Mouse (Mus musculus) cerebellum, postnatal 14 days (tissue): ENCODE measurements at regions not wholly inside any gene's neighbourhood (a gene's known extent, or its start where the extent isn't known, plus 50 kb on each side); places are given as distances from the start of the nearest gene placed in this dataset.

Experiments used
- DNase-seq, 2 experiments: peaks; one replicate each; pipeline ENCODE4 v3.0.0; 2021; ENCODE audit warnings: mixed read lengths in 2 of 2

DNA sequence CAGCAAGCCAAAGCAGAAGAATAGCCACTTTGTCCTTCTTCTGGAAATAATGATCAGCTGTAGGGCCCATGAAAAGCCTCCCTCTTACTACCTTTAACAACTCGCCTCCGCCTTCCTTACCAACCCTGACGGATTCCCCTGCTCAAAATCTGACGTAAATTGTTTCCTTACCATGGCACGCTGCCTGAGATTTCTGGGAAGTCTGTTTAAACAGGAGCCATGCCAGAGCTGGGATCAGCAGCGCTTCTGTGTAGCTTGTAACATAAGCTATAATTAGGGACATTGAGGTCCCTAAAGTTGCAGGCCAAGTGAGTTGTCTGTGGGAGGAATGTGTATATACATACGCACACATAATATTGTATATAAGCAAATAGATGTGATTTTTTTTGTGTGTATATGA lies 484.6 kb downstream of the Gsdmc2 start:
- DNase-seq, result peak; percentile 34 to 57

DNA sequence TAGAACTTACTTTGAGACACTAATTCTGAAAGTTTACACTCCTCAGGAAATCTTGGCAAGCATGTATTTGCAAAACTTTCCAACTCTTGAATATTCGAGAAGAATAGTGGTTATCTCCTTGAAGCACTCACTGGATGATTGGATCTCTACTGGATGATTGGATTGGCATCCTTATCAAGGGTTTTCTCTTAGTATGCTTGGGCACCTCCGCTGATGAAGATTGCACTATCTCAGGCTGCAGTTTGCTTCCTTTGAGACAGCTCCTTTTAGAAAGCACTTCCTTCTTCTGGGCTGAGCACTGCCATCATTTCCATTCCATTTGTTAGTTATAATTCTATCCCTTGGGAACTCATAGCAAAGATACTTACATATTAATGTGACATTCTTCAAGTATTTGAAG lies 503.2 kb downstream of the Gsdmc2 start:
- no peak for DNase-seq

DNA sequence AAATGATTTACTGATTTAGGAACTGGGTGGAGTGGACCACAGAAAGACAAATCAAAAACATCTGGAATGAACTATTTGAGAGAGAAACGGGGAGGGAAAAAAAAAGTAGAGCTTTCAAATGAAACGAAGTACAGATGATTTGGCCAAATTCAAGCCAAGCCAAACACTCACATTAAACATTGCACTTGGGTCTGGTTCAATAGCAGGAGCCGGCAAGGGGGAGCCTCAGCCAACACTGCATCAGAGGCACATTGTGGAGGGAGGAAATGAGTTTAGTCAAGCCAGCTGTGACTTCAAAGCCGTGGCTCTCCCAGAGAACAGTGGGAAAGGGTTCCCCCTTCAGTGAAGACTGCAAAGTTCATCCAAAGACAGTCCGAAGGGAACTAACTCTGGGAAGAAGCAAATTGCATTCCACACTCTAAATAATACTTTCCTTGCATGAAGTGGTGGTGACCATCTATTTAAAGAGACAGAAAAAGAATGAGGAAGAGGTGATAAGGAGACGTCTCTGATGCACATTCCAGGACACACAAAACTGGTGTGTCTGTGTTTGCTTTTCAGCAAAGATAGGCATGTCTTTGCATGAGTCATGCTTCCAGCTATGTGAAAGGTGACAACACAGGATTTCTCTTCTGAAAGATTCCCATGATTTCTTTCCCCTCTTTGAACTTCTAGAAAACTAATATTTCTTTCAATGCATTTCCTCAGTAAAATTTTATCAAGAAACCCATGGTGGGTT lies 504.5 kb downstream of the Gsdmc2 start:
- DNase-seq, result peak; percentile 9 to 17

DNA sequence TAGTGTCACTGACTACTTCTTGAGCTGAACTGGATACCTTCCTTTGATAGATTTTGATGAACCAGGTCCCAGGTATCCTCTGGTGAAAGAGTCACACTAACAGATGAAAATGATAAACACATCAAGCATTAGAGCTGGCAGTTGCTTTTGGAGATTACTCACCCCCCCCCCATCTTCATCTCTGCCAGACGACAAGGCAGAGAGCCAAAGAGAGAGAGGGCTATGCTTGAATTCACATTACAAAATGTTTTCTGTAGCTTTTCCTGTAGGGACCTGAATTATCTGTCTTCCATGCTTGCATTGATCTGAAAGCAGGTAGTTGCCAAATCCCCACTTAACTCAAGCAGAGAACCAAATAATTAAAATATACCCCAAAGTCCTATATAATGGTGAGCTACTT lies 525.3 kb downstream of the Gsdmc2 start:
- DNase-seq, result peak; percentile 16 to 29

- no peak for DNase-seq
Measured at GRCm38 (mm10) chr15:63310426-63310825, 534.6 kb downstream of the Gsdmc2 start.

DNA sequence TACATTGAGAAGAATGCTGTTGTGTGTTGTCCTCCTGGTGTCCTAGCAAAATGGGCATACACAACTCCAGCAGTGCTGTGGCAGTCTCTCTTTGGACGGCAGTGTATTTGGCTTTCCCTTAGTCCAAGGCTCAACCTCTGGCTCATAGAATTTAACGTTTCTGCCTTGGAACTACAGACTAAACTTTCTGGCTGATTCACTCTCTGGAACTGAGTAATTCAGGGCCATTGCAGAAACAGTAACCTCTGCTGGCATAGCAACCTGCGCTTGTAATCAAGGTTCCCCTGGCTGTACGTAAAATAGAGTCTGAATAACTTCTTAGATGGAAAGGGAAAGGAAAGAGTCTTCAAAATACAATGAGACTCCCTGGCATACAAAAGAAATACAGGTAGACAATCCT lies 545.7 kb downstream of the Gsdmc2 start:
- DNase-seq, result no peak

DNA sequence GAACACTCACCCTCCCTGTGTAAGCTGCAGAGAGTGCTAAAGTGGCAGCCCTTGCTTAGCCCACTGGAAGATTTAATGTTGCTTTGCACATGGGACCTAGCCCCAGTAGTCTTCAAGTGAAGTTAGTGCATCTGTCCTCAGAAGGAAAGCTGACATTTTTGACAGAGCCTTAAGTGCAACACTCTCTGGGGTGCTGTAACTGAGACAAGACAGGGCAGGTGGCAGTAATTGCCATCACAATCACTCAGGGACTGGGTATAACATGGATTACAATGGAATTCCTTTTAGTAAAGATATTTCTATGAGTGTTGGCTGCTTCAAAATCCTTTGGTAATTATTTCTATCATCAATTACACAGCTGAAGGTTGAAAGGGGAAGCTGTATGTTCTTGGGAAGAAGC lies 556.4 kb downstream of the Gsdmc2 start:
- no peak for DNase-seq

DNA sequence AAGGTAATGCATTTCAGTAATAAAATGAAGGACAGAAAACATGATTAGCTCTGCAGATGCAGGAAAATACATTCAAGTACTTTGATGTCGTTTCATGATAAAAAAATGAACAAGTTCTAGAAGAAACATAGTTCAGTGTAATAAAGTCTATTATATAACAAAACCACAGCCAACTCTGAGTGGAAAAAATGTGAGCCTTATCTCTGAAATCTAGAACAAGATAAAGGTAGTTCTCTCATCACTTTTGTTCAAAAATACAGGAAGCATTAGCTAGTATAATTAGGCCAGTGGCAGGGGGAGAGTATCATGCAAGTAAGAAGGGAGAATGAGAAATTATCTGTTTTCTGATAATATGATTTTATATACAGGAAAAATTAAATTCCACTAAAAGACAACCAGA lies 559.0 kb downstream of the Gsdmc2 start:
- DNase-seq, result no peak

DNA sequence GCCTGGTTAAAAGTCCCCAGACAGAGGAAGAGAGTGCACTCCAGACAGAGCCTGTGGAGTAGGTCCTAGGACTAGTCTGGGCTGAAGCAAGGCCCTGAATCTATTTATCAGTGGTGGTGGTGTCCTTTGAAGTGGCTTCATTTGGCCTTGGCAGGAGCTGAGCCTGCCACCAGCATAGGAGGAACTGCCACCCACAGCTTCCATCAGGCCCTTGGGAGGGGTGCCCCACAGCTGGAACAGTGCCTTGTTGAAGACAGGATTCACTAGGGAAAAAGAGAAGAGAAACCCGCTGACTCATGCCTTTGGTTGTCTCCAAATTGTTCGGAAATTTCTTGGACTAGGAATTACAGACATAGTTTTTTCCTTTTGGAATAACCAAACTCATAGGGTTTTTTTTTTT lies 574.6 kb downstream of the Gsdmc2 start:
- no peak for DNase-seq

DNA sequence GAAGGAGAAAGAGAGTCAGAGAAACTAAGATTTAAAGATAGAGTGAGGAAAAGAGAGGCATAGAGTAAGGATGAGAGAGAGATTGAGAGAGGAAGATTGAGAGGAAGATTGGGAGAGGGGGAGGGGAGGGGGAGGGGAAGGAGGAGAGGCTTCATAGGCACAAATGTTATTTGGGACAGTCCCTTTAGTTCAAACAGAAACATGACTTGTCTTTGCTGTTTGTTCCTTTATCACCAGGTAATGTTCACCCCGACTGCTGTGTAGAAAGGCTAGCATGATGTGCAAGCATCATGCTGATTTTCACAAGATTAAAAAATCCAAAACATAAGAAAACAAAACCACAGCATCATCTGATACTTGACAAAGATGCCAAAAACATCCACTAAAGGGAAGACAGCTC lies 579.1 kb downstream of the Gsdmc2 start:
- DNase-seq, result no peak

DNA sequence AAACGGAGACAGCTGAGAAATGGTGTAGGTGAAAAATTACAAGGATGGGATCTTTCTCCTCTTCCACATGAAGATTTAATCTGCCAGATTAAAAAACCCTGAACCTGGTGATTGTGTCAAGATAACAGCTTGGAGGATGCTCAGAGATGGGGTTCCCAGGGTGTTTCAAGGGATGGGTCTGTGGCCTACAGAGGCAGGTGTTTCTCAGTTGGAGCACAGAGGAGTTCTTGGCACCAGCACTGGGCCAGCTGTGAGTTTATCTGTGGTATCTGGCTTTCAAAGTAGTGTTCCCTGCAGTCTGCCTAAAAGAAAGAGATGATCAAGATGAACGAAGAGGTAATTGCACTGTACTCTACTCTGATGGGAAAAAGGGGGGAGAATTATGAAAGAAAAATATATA lies 589.2 kb downstream of the Gsdmc2 start:
- peak in 1 of 2 experiments; percentile 7 for DNase-seq

- DNase-seq, result no peak
Measured at GRCm38 (mm10) chr15:63252781-63253340, 592.1 kb downstream of the Gsdmc2 start.

GRCm38 (mm10) chr15:63238601-63239000 lies 606.4 kb downstream of the Gsdmc2 start:
- DNase-seq, result no peak

- peak; percentile 10 to 42 for DNase-seq
Measured at GRCm38 (mm10) chr15:63218393-63219060, 626.5 kb downstream of the Gsdmc2 start.

GRCm38 (mm10) chr15:63205150-63205549 lies 639.8 kb downstream of the Gsdmc2 start:
- no peak for DNase-seq

DNA sequence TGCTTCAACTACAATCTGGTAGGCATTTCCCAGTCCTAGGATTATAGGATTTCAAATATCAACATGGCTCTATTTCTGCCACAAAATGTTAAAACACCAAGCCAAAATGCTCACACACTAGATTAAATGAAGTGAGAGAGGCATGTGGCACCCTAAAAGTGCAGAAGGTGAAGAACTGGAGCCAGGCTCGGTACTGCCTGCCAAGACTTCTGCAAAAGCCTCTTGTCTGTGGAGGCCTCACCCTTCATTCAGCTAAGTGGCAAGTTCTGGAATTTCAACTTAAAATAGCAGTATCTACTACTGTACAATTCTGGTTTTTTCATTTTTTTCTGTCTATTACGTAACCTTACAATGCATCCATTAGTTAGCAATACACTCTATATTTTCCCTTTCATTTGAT lies 649.9 kb downstream of the Gsdmc2 start:
- DNase-seq, result peak; percentile 33 to 48

DNA sequence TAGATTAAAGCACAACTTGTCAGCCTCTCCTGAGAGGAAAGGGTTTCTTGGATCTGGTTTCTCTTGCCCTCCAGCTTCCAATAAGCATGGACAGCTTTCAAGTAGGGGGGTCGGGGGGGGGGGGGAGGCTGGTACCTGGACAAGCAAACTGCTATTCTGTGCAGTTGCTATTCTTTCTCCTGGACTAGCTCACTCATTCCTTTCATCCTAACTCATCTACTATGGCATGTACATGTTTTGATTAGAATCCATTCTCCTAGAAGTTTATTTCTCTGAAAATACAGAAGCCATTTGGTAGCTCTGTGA lies 650.5 kb downstream of the Gsdmc2 start:
- DNase-seq, result no peak

GRCm38 (mm10) chr15:63193617-63194491 lies 651.1 kb downstream of the Gsdmc2 start:
- DNase-seq, result no peak

- no peak for DNase-seq
Measured at GRCm38 (mm10) chr15:63191731-63192130, 653.2 kb downstream of the Gsdmc2 start.

- no peak for DNase-seq
Measured at GRCm38 (mm10) chr15:63190086-63190485, 654.9 kb downstream of the Gsdmc2 start.

GRCm38 (mm10) chr15:63171003-63171402 lies 674.0 kb downstream of the Gsdmc2 start:
- DNase-seq, result no peak

DNA sequence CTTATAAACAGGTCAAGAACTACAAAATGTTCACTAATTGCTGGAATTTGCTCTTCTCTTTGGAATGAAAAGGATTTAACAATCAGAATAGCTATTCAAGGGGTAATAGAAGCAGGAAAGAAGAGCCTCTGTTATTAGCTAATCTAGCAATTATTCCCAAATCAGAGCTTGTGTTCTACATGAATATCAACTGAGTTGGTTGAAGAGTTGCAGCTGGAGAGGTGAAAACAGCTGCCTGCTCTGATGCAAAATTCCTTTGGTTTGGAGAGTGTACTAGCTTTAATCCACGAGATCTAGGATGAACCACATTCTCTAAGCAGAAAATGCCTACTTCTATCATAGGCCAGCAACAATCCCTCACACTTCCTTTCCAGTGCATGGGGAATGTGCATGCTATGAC lies 674.8 kb downstream of the Gsdmc2 start:
- DNase-seq, result no peak

GRCm38 (mm10) chr15:63166411-63166810 lies 678.6 kb downstream of the Gsdmc2 start:
- DNase-seq, result no peak
